Mouse (Mus musculus): ENCODE measurements around the gene Rrm2. TPM values are rescaled to one million over a fixed set of nuclear protein-coding genes. Genes with fewer than 3 reads are reported as not detected.
"Not testable (repeated sequence)": the region's sequence is repeated elsewhere in the genome, so short reads cannot be mapped to it uniquely, and the experiment has no call there.

Gene Rrm2
- polyA plus RNA-seq, 1 experiment from 2014 or later = 136 TPM

GRCm38 (mm10) chr12:24699578-24699977, 8.5 kb upstream of the Rrm2 start:
- no peaks in the 10 kb centered on the region for H3K4me1 ChIP-seq (ENCODE audit: control insufficient read depth, insufficient read depth, low read length)
- no peak overlapping the region for H3K4me2 ChIP-seq (ENCODE audit: low read length)
- DNase-seq (ENCODE audit: low spot score) = no peak
- H3K36me3 ChIP-seq (ENCODE audit: control insufficient read depth, insufficient read depth, low read length) = no peaks in the 10 kb centered on the region
- no peaks in the 10 kb centered on the region for H3K9me3 ChIP-seq (replicated peaks; ENCODE audit: control insufficient read depth, low read length)
- no peak overlapping the region for H3K27ac ChIP-seq (ENCODE audit: low read depth, low read length)
- H3K9ac ChIP-seq (ENCODE audit: low read length) = no peak overlapping the region
- 76% methylated on average over 10 of the region's 10 CpGs for WGBS
- no peak for ATAC-seq
- H3K27me3 ChIP-seq (replicated peaks; ENCODE audit: control insufficient read depth, insufficient read depth, low read length) = no peaks in the 10 kb centered on the region
- no peak overlapping the region for H3K4me3 ChIP-seq (ENCODE audit: low read depth, low read length)

GRCm38 (mm10) chr12:24701621-24702020, 6.4 kb upstream of the Rrm2 start:
- not testable (repeated sequence) for H3K4me3 ChIP-seq (ENCODE audit: low read depth, low read length); DNase-seq (ENCODE audit: low spot score); H3K9me3 ChIP-seq (replicated peaks; ENCODE audit: control insufficient read depth, low read length); H3K4me2 ChIP-seq (ENCODE audit: low read length); H3K4me1 ChIP-seq (ENCODE audit: control insufficient read depth, insufficient read depth, low read length); H3K9ac ChIP-seq (ENCODE audit: low read length); H3K27ac ChIP-seq (ENCODE audit: low read depth, low read length); H3K36me3 ChIP-seq (ENCODE audit: control insufficient read depth, insufficient read depth, low read length); H3K27me3 ChIP-seq (replicated peaks; ENCODE audit: control insufficient read depth, insufficient read depth, low read length); ATAC-seq
- WGBS = 89% methylated on average over 9 of the region's 9 CpGs

GRCm38 (mm10) chr12:24703013-24703412, 5.0 kb upstream of the Rrm2 start:
- no peak overlapping the region for H3K4me2 ChIP-seq (ENCODE audit: low read length)
- H3K27me3 ChIP-seq (replicated peaks; ENCODE audit: control insufficient read depth, insufficient read depth, low read length) = no peaks in the 10 kb centered on the region
- H3K9me3 ChIP-seq (replicated peaks; ENCODE audit: control insufficient read depth, low read length) = no peaks in the 10 kb centered on the region
- ATAC-seq (no peak), DNase-seq (ENCODE audit: low spot score) (no peak)
- no peaks in the 10 kb centered on the region for H3K36me3 ChIP-seq (ENCODE audit: control insufficient read depth, insufficient read depth, low read length)
- H3K4me3 ChIP-seq (ENCODE audit: low read depth, low read length) = no peak overlapping the region
- no peak overlapping the region for H3K9ac ChIP-seq (ENCODE audit: low read length)
- peaks cover 9% of the 10 kb centered on the region for H3K4me1 ChIP-seq (ENCODE audit: control insufficient read depth, insufficient read depth, low read length)
- 90% methylated on average over 3 of the region's 3 CpGs for WGBS
- H3K27ac ChIP-seq (ENCODE audit: low read depth, low read length) = no peak overlapping the region

GRCm38 (mm10) chr12:24705502-24706263, 2.4 kb upstream of the Rrm2 start:
- Histone ChIP-seq H3K9me3 (replicated peaks; ENCODE audit: control insufficient read depth, low read length) (no peaks in the 10 kb centered on the region), H3K27me3 (replicated peaks; ENCODE audit: control insufficient read depth, insufficient read depth, low read length) (no peaks in the 10 kb centered on the region), H3K36me3 (ENCODE audit: control insufficient read depth, insufficient read depth, low read length) (peaks cover 3% of the 10 kb centered on the region; the same call in 1 of the 2 replicates), H3K9ac (ENCODE audit: low read length) (no peak overlapping the region), H3K4me2 (ENCODE audit: low read length) (no peak overlapping the region), H3K4me1 (ENCODE audit: control insufficient read depth, insufficient read depth, low read length) (peaks cover 13% of the 10 kb centered on the region), H3K4me3 (ENCODE audit: low read depth, low read length) (no peak overlapping the region), H3K27ac (ENCODE audit: low read depth, low read length) (no peak overlapping the region)
- 79% methylated on average over 15 of the region's 15 CpGs for WGBS
- ATAC-seq (no peak), DNase-seq (ENCODE audit: low spot score) (no peak)

GRCm38 (mm10) chr12:24706764-24707479, 1.1 kb upstream of the Rrm2 start:
- H3K27me3 ChIP-seq (replicated peaks; ENCODE audit: control insufficient read depth, insufficient read depth, low read length) = no peaks in the 10 kb centered on the region
- H3K27ac ChIP-seq (ENCODE audit: low read depth, low read length) = no peak overlapping the region
- H3K9me3 ChIP-seq (replicated peaks; ENCODE audit: control insufficient read depth, low read length) = no peaks in the 10 kb centered on the region
- peaks cover 11% of the 10 kb centered on the region for H3K36me3 ChIP-seq (ENCODE audit: control insufficient read depth, insufficient read depth, low read length)
- no peak; the same call in 1 of the 2 replicates for ATAC-seq
- peak overlapping the region; percentile 86 for H3K4me3 ChIP-seq (ENCODE audit: low read depth, low read length)
- peaks cover 13% of the 10 kb centered on the region for H3K4me1 ChIP-seq (ENCODE audit: control insufficient read depth, insufficient read depth, low read length)
- peak overlapping the region; percentile 70 for H3K4me2 ChIP-seq (ENCODE audit: low read length)
- WGBS = under 1% methylated on average over 27 of the region's 27 CpGs
- DNase-seq (ENCODE audit: low spot score) = peak; percentile 52
- peak overlapping the region; percentile 83 for H3K9ac ChIP-seq (ENCODE audit: low read length)

GRCm38 (mm10) chr12:24707480-24707802, 600 bp upstream of the Rrm2 start:
- 0% methylated on average over 9 of the region's 9 CpGs for WGBS
- Histone ChIP-seq H3K4me2 (ENCODE audit: low read length) (peak overlapping the region; percentile 70), H3K27ac (ENCODE audit: low read depth, low read length) (no peak overlapping the region), H3K27me3 (replicated peaks; ENCODE audit: control insufficient read depth, insufficient read depth, low read length) (no peaks in the 10 kb centered on the region), H3K4me1 (ENCODE audit: control insufficient read depth, insufficient read depth, low read length) (peaks cover 13% of the 10 kb centered on the region), H3K9me3 (replicated peaks; ENCODE audit: control insufficient read depth, low read length) (no peaks in the 10 kb centered on the region), H3K36me3 (ENCODE audit: control insufficient read depth, insufficient read depth, low read length) (peaks cover 17% of the 10 kb centered on the region), H3K9ac (ENCODE audit: low read length) (peak overlapping the region; percentile 83), H3K4me3 (ENCODE audit: low read depth, low read length) (peak overlapping the region; percentile 86)
- no peak for DNase-seq (ENCODE audit: low spot score)
- ATAC-seq = no peak

- H3K9ac ChIP-seq (ENCODE audit: low read length) = peak overlapping the region; percentile 83
- peaks cover 27% of the 10 kb centered on the region for H3K36me3 ChIP-seq (ENCODE audit: control insufficient read depth, insufficient read depth, low read length)
- no peaks in the 10 kb centered on the region for H3K9me3 ChIP-seq (replicated peaks; ENCODE audit: control insufficient read depth, low read length)
- no peak for DNase-seq (ENCODE audit: low spot score)
- H3K27ac ChIP-seq (ENCODE audit: low read depth, low read length) = no peak overlapping the region; the same call in 1 of the 2 replicates
- under 1% methylated on average over 17 of the region's 17 CpGs for WGBS
- peaks cover 13% of the 10 kb centered on the region for H3K4me1 ChIP-seq (ENCODE audit: control insufficient read depth, insufficient read depth, low read length)
- H3K4me3 ChIP-seq (ENCODE audit: low read depth, low read length) = peak overlapping the region; percentile 86
- 0 out of 2 replicates have a peak, but pooled peaks have one; percentile 0 for ATAC-seq
- H3K4me2 ChIP-seq (ENCODE audit: low read length) = peak overlapping the region; percentile 70
- H3K27me3 ChIP-seq (replicated peaks; ENCODE audit: control insufficient read depth, insufficient read depth, low read length) = no peaks in the 10 kb centered on the region
Observed at GRCm38 (mm10) chr12:24708824-24709218, 780 bp downstream of the Rrm2 start.

GRCm38 (mm10) chr12:24709409-24709808, 1.4 kb downstream of the Rrm2 start:
- ATAC-seq (no peak), DNase-seq (ENCODE audit: low spot score) (no peak)
- peaks cover 13% of the 10 kb centered on the region for H3K4me1 ChIP-seq (ENCODE audit: control insufficient read depth, insufficient read depth, low read length)
- no peaks in the 10 kb centered on the region for H3K9me3 ChIP-seq (replicated peaks; ENCODE audit: control insufficient read depth, low read length)
- WGBS = 25% methylated on average over 6 of the region's 6 CpGs
- peak overlapping the region; percentile 86 for H3K4me3 ChIP-seq (ENCODE audit: low read depth, low read length)
- H3K9ac ChIP-seq (ENCODE audit: low read length) = peak overlapping the region; percentile 83
- no peaks in the 10 kb centered on the region for H3K27me3 ChIP-seq (replicated peaks; ENCODE audit: control insufficient read depth, insufficient read depth, low read length)
- peak overlapping the region; percentile 70 for H3K4me2 ChIP-seq (ENCODE audit: low read length)
- H3K36me3 ChIP-seq (ENCODE audit: control insufficient read depth, insufficient read depth, low read length) = peaks cover 31% of the 10 kb centered on the region
- H3K27ac ChIP-seq (ENCODE audit: low read depth, low read length) = no peak overlapping the region

Measured in forebrain, embryonic 14.5 days (tissue).